Mouse (Mus musculus) small intestine, adult 2 months (tissue): Measurements from ENCODE around the gene Mindy4.

Source experiments
- CTCF ChIP-seq: fragments of 200-500 bp; IDR thresholded peaks from 2 replicates; pipeline ENCODE4 v1.5.1; 2012; ENCODE audit warnings: low read depth, mild to moderate bottlenecking, control low read depth, inconsistent platforms, low read length, moderate library complexity, mixed read lengths; ENCODE audit not compliant: insufficient replicate concordance, insufficient read length; ENCODE audit errors: extremely low read depth
- POLR2A ChIP-seq: fragments of 200-500 bp; IDR thresholded peaks from 2 replicates; pipeline ENCODE4 v1.6.1; 2012; ENCODE audit warnings: low read depth, mild to moderate bottlenecking, control low read depth, inconsistent platforms, low read length, moderate library complexity

DNA sequence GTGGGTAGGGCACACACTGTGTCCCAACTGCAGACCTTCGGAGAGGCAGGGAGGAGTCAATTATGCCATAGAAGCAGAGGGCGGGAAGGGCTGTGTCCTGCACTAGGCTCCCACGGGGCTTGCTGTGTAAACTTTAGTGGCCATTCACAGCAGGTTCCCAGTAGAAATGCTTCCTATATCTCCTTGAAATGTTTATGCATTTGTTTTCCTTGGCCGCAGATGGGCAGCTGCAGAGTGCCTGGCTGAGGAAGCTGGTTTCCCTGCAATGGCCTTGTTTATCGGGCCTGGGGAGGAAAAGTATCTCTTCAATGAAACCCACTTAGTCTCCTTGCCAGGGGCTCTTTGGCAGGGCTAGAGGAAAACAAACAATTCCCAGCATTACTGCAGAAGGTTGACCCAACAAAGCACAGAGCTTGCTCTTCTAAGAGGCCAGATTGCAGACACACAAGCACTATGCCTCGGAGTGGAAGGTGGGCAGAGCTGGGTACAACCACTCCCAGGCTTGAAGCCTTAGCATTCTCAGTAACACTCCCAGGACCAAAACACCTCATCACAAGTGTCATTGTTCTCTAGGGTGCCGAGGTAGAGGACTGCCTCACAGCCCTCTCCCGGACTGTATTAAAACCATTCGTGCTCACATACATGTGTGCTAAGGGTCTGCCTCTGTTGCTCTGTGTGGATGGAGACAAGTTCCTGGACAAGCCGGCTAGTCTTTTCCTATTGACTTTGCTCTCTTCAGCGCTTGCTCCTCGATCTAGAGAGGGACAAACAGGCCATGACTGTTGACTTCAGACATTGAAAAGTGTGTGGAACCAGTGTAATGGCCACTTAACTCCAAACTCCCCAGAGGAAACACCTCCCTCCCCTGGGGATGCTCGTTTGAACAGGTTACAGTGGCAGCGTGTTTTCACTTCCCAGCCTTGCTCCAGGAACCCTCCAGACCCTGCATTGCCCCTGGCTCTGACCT, 116.7 kb downstream of the Mindy4 start:
- TF ChIP-seq CTCF (no peak), POLR2A (no peak)
